Mouse (Mus musculus): ENCODE results near the gene Rreb1. TPM values are rescaled to one million over a fixed set of nuclear protein-coding genes. Genes with fewer than 3 reads are reported as not detected.

Rreb1 gene
- total and polyA plus RNA-seq, 3 experiments: 8.1 to 34.0 TPM; not detected in 1

- no peak for DNase-seq (ENCODE audit: low read depth, low spot score)
- H3K4me3 ChIP-seq (ENCODE audit: control insufficient read depth in 1 of 2, insufficient read depth in 1 of 2, low read depth in 2 of 2, low read length in 2 of 2): no peak overlapping the region
- no peak overlapping the region for H3K9ac ChIP-seq (ENCODE audit: control insufficient read depth, low read depth, low read length, poor library complexity, severe bottlenecking)
- no peaks in the 10 kb centered on the region for H3K27me3 ChIP-seq (ENCODE audit: control insufficient read depth in 1 of 2, insufficient read depth in 2 of 2, low read length in 2 of 2)
- H3K79me2 ChIP-seq (ENCODE audit: control insufficient read depth, insufficient read depth, low read length, poor library complexity): peaks cover 55% of the 10 kb centered on the region
- TF ChIP-seq CHD1 (IDR thresholded peaks at IDR 0.05; ENCODE audit: low read depth, low read length) (0 out of 2 replicates have a peak, but pooled peaks have one; percentile 42), MXI1 (IDR thresholded peaks at IDR 0.05; ENCODE audit: low read depth, low read length) (no peak), TAL1 (IDR thresholded peaks at IDR 0.05; ENCODE audit: low read length) (no peak), UBTF (IDR thresholded peaks at IDR 0.05; ENCODE audit: borderline replicate concordance, insufficient read depth, low read depth, low read length) (no peak), TCF12 (IDR thresholded peaks at IDR 0.05; ENCODE audit: low read depth, low read length) (no peak), NRF1 (IDR thresholded peaks at IDR 0.05; ENCODE audit: insufficient read depth, low read depth, low read length, poor library complexity, severe bottlenecking) (no peak), CHD2 (IDR thresholded peaks at IDR 0.05; ENCODE audit: low read length) (no peak), SMC3 (IDR thresholded peaks at IDR 0.05; ENCODE audit: low read depth, low read length) (no peak), SIN3A (IDR thresholded peaks at IDR 0.05; ENCODE audit: low read length) (no peak), E2F4 (IDR thresholded peaks at IDR 0.05; ENCODE audit: borderline replicate concordance, low read depth, low read length) (no peak), MAFK (IDR thresholded peaks at IDR 0.05; ENCODE audit: borderline replicate concordance, low read depth, low read length) (no peak), ZC3H11A (IDR thresholded peaks at IDR 0.05; ENCODE audit: low read depth, low read length) (0 out of 2 replicates have a peak, but pooled peaks have one; percentile 14), ZNF384 (IDR thresholded peaks at IDR 0.05; ENCODE audit: low read depth, low read length) (no peak), MAZ (IDR thresholded peaks at IDR 0.05; ENCODE audit: low read depth, low read length) (no peak), ELF1 (IDR thresholded peaks at IDR 0.05; ENCODE audit: low read depth, low read length) (no peak), ZMIZ1 (IDR thresholded peaks at IDR 0.05; ENCODE audit: low read depth, low read length) (no peak), MYB (IDR thresholded peaks at IDR 0.05; ENCODE audit: low read depth, low read length) (no peak), JUND (IDR thresholded peaks at IDR 0.05; ENCODE audit: low read depth, low read length) (no peak), USF1 (IDR thresholded peaks at IDR 0.05; ENCODE audit: low read depth, low read length) (peak; percentile 68), RCOR1 (IDR thresholded peaks at IDR 0.05; ENCODE audit: low read depth, low read length) (no peak), BHLHE40 (IDR thresholded peaks at IDR 0.05; ENCODE audit: borderline replicate concordance, low read depth, low read length) (no peak), TBP (IDR thresholded peaks at IDR 0.05; ENCODE audit: low read depth, low read length) (no peak), ETS1 (IDR thresholded peaks at IDR 0.05; ENCODE audit: low read depth, low read length) (no peak)
- peaks cover 7 to 76% of the 10 kb centered on the region in 2 experiments for H3K36me3 ChIP-seq (ENCODE audit: control insufficient read depth in 1 of 2, insufficient read depth in 2 of 2, low read length in 2 of 2)
- peaks cover 53 to 54% of the 10 kb centered on the region in 2 experiments for H3K4me1 ChIP-seq (ENCODE audit: control insufficient read depth in 1 of 2, insufficient read depth in 2 of 2, low read length in 2 of 2)
- no peak overlapping the region for H3K27ac ChIP-seq (ENCODE audit: control insufficient read depth, low read depth, low read length)
- H3K9me3 ChIP-seq (replicated peaks; ENCODE audit: insufficient read depth, low read length): no peaks in the 10 kb centered on the region
Observed at GRCm38 (mm10) chr13:37866846-37867245, 88.6 kb downstream of the Rreb1 start.
